Mouse (Mus musculus) G1E (cell line): ENCODE data around the gene Prkca. TPM values are rescaled to one million over a fixed set of nuclear protein-coding genes. Genes with fewer than 3 reads are reported as not detected.

Experiments used
- ATAC-seq: 2 replicates; pipeline ENCODE4 v1.8.0; 2016; ENCODE audit warnings: mild to moderate bottlenecking; ENCODE audit not compliant: insufficient number of reproducible peaks, poor library complexity, low FRiP score, severe bottlenecking; ENCODE audit errors: extremely low read depth
- DNase-seq: peaks from one replicate; pipeline ENCODE4 v3.0.0; 2012; ENCODE audit warnings: low spot score
- H3K27me3 ChIP-seq: 2 replicates; pipeline ENCODE4 v1.6.1; 2012; ENCODE audit warnings: mild to moderate bottlenecking, low read length, inconsistent platforms; ENCODE audit not compliant: insufficient read depth
- H3K36me3 ChIP-seq: replicated peaks from 2 replicates; pipeline ENCODE3; 2012; ENCODE audit warnings: mild to moderate bottlenecking, inconsistent platforms
- H3K4me1 ChIP-seq: 2 replicates; pipeline ENCODE4 v1.6.1; 2012; ENCODE audit warnings: low read depth, low read length, inconsistent platforms, mixed read lengths; ENCODE audit not compliant: insufficient read depth
- H3K4me3 ChIP-seq: 2 replicates; pipeline ENCODE4 v1.5.1; 2012; ENCODE audit warnings: low read depth, mild to moderate bottlenecking, inconsistent platforms, low read length, moderate library complexity, mixed read lengths
- H3K9me3 ChIP-seq: replicated peaks from 2 replicates; pipeline ENCODE4 v1.6.1; 2012; ENCODE audit warnings: inconsistent platforms
- CTCF ChIP-seq: IDR thresholded peaks from 2 replicates; pipeline ENCODE4 v1.5.1; 2012; ENCODE audit warnings: low read depth, low read length, inconsistent platforms, mixed read lengths
- GATA1 ChIP-seq: IDR thresholded peaks from 2 replicates; pipeline ENCODE4 v1.6.1; 2012; ENCODE audit warnings: borderline replicate concordance, low read length, inconsistent platforms, mixed read lengths
- GATA2 ChIP-seq: IDR thresholded peaks from 2 replicates; pipeline ENCODE4 v1.6.1; 2012; ENCODE audit warnings: low read depth, low read length, inconsistent platforms, borderline replicate concordance
- POLR2AphosphoS5 ChIP-seq: IDR thresholded peaks from 2 replicates; pipeline ENCODE4 v1.6.1; 2012; ENCODE audit warnings: low read depth, low read length, inconsistent platforms; ENCODE audit not compliant: insufficient replicate concordance
- TAL1 ChIP-seq: conservative IDR thresholded peaks from 2 replicates; pipeline ENCODE4 v1.6.1; 2012; ENCODE audit warnings: low read depth, low read length, inconsistent platforms, mixed read lengths
- polyA plus RNA-seq: library from polyadenylated mRNA; stranded (reverse); fragments of >175 nt; gene quantifications from 2 replicates; pipeline ENCODE4 v1.2.3, GENCODE M21; 2012
- total RNA-seq, 2 experiments: library from RNA; stranded (forward) in 1 of 2; stranded (reverse) in 1 of 2; fragments of 200-1000 nt in 1 of 2; fragments of >200 nt in 1 of 2; fragmentation: Nextera tagmentation in 1 of 2; gene quantifications; 2 replicates each; pipeline ENCODE4 v1.2.3; 2014 to 2017

Prkca gene
- total and polyA plus RNA-seq, 3 experiments, result 0.11 TPM; not detected in 2

DNA sequence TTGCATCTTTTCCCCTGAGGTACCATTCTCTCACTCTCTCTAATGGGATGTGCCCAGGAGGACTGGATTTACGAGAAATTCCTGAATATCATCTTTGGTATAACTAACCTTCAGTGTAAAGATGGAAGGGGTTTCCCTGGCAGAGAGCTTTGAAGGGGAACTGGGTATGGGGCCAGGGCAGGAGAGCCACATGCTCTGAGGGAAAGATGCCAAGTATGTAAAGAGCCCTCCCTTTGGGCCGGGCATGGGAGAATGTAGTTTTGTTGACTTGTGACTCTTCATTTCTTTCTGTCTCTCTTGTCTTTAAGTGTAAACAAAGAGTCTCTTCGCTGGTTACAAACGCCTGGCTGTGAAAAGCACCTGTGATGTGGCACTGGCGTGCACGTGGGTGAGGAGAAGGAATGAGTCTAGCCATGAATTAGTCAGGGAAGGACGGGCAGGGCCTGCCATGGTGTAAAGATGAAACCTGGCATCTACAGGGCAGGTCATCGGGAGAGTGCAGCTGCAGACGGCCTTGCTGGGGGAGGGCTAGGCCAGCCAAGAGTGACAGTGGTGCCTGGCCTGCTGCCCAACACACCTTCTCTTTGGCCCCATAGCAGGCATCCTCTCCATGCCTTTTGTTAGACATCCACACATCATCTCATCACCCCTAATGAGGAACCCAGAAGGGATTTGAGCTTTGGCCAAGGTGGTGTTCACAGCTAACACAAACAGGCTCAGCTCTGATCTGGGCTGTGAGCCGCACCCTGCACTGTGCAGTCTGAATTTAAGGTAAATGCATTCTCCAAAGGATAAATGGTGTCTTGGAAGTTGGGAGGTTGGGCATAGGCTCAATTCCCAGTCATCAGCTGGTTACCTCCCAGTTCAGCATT lies 388.3 kb downstream of the Prkca start:
- Histone ChIP-seq H3K4me3 (no peak overlapping the region), H3K4me1 (no peaks in the 10 kb centered on the region), H3K27me3 (no peaks in the 10 kb centered on the region), H3K36me3 (no peaks in the 10 kb centered on the region), H3K9me3 (peaks cover 71% of the 10 kb centered on the region)
- TF ChIP-seq GATA1 (no peak), GATA2 (no peak), TAL1 (no peak), CTCF (no peak), POLR2AphosphoS5 (no peak)
- ATAC-seq (no peak), DNase-seq (no peak)

DNA sequence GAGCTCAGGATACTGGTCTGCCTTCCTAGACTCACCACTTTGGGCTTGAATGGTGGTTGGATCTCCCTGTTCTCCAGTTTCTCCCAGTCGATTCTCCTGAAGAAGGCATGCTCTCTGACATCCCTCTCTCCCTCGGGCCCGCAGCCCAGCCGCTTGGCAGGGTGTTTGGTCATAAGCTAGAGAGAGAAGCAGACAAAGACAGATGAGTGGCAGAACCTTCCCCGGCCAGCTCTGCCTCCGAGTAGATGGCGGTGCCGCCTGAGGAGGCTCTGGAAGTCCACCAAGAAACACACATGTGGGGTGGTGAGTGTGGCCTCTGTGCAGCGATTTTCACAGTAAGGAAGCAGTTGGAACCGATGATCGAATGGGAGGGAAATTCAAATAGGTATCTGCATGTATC lies 392.3 kb downstream of the Prkca start:
- H3K4me1 ChIP-seq, result no peaks in the 10 kb centered on the region
- H3K36me3 ChIP-seq, result no peaks in the 10 kb centered on the region
- peaks cover 63% of the 10 kb centered on the region for H3K9me3 ChIP-seq
- no peak for DNase-seq
- H3K27me3 ChIP-seq, result no peaks in the 10 kb centered on the region
- TF ChIP-seq GATA2 (no peak), POLR2AphosphoS5 (no peak), GATA1 (no peak)
- no peak for ATAC-seq
- no peak overlapping the region for H3K4me3 ChIP-seq

DNA sequence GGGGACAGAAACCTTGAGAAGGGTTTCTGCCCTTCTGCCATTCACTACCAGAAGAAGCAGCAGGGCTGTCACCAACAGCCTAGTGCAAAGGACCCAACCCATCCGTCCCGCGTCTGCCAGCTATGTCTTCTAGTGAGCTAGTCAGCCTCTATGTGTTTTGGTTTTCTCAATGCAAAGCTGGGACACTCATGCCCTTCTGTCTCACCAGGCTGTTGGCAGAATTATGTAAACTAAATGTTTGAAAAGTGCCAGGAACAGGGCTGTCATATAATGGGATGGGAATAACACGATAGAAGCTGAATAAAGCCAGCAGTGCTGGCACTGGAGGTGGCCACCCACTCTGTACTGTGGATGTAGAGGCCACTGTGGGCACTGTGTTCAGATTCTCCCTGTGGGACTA lies 393.1 kb downstream of the Prkca start:
- TF ChIP-seq GATA1 (no peak), TAL1 (no peak), GATA2 (no peak), POLR2AphosphoS5 (no peak), CTCF (no peak)
- DNase-seq (no peak), ATAC-seq (no peak)
- Histone ChIP-seq H3K4me3 (no peak overlapping the region), H3K4me1 (no peaks in the 10 kb centered on the region), H3K36me3 (no peaks in the 10 kb centered on the region), H3K27me3 (no peaks in the 10 kb centered on the region), H3K9me3 (peaks cover 58% of the 10 kb centered on the region)

DNA sequence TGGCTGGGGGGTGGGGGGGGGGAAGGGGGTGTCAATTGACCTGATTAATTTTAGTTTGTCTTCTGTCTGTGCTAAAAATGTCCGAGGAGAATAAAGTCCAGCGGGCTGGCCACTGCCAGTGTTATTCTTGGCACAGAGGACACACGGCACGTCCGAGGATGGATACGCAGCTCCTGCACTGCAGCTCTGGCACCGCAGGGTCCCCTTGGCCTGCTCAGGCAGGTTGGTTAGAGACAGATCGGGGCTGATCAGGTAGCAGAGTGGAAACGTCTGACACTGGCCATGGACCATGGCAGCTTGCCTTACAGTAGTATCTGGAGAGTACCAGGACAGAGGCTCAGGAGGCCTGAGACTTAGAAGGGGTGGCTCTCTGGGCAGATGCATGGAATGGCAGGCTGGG lies 393.5 kb downstream of the Prkca start:
- peaks cover 58% of the 10 kb centered on the region for H3K9me3 ChIP-seq
- no peaks in the 10 kb centered on the region for H3K4me1 ChIP-seq
- DNase-seq (no peak), ATAC-seq (no peak)
- TF ChIP-seq CTCF (no peak), POLR2AphosphoS5 (no peak), GATA1 (no peak), TAL1 (no peak), GATA2 (no peak)
- no peaks in the 10 kb centered on the region for H3K36me3 ChIP-seq
- no peaks in the 10 kb centered on the region for H3K27me3 ChIP-seq
- H3K4me3 ChIP-seq, result no peak overlapping the region

DNA sequence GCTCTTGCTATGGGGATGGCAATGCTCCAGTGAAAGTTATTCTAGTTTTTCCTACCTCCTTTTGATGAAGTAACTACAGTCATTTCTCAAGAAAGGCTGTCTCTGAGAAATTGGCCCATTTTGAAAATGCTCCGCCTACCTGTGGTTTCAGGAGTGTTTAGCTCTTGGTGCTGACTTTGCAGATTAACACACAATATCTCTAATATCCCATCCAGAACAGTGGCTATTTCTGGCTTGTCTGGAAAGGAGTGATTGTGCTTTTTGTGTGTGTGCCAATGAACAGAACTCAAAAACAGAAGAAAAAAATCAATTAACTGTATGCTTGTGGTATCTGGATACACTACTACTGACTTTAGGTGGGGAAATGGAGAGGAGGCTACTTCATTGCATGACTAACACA lies 395.8 kb downstream of the Prkca start:
- H3K36me3 ChIP-seq, result no peaks in the 10 kb centered on the region

DNA sequence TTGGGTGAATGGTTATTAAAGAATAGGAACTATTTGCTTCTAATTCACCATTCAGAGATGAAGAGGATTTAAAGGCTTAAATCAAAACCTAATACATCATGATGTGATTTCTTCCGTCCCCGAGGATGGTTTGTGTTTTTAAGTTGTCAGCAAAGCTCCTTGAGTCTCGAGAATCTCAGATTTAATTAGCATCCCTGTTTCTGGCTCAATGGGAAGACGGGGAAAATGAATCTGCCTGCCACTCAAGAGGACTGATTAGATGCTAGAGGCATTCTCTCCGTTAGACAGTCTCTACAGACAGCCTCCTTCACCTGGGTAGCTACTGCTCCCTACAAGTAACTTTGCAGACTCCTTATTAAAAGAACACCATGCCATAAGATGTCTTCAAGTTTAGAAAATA lies 396.9 kb downstream of the Prkca start:
- Histone ChIP-seq H3K36me3 (no peaks in the 10 kb centered on the region), H3K27me3 (no peaks in the 10 kb centered on the region), H3K4me1 (no peaks in the 10 kb centered on the region), H3K9me3 (peaks cover 39% of the 10 kb centered on the region), H3K4me3 (no peak overlapping the region)
- no peak for ATAC-seq
- no peak for TF ChIP-seq POLR2AphosphoS5
- no peak for TF ChIP-seq TAL1
- TF ChIP-seq CTCF, result no peak
- TF ChIP-seq GATA2, result no peak
- TF ChIP-seq GATA1, result no peak
- no peak for DNase-seq

More for the DNA sequence above, 395.8 kb downstream of the Prkca start:
- Histone ChIP-seq H3K4me3 (no peak overlapping the region), H3K9me3 (peaks cover 47% of the 10 kb centered on the region), H3K4me1 (no peaks in the 10 kb centered on the region), H3K27me3 (no peaks in the 10 kb centered on the region)
- TF ChIP-seq CTCF (no peak), TAL1 (no peak), GATA2 (no peak), GATA1 (no peak), POLR2AphosphoS5 (no peak)
- DNase-seq (no peak), ATAC-seq (no peak)
